Mouse (Mus musculus): ENCODE measurements around the gene Zfp982.
"Not testable (repeated sequence)": the region's sequence is repeated elsewhere in the genome, so short reads cannot be mapped to it uniquely, and the experiment has no call there.

GRCm38 (mm10) chr4:147558011-147558410, 65.8 kb downstream of the Zfp982 start:
- not testable (repeated sequence) for TF ChIP-seq POLR2A, CTCF (IDR thresholded peaks at IDR 0.05; ENCODE audit: insufficient read depth, low read depth, low read length)
